Mouse (Mus musculus) brain, embryonic 14.5 days (tissue): ENCODE results near the gene Cers6.

Experiments used
- CTCF ChIP-seq: fragments of 200-500 bp; IDR thresholded peaks from 2 replicates; pipeline ENCODE4 v1.5.1; 2012; ENCODE audit warnings: inconsistent platforms, mild to moderate bottlenecking, moderate library complexity, borderline replicate concordance; ENCODE audit not compliant: insufficient read depth, insufficient read length; ENCODE audit errors: extremely low read depth
- POLR2A ChIP-seq: fragments of 200-500 bp; IDR thresholded peaks from 2 replicates; pipeline ENCODE4 v1.6.1; 2012; ENCODE audit warnings: mild to moderate bottlenecking, inconsistent platforms, borderline replicate concordance; ENCODE audit not compliant: poor library complexity, insufficient read depth, insufficient read length, severe bottlenecking; ENCODE audit errors: extremely low read depth

DNA sequence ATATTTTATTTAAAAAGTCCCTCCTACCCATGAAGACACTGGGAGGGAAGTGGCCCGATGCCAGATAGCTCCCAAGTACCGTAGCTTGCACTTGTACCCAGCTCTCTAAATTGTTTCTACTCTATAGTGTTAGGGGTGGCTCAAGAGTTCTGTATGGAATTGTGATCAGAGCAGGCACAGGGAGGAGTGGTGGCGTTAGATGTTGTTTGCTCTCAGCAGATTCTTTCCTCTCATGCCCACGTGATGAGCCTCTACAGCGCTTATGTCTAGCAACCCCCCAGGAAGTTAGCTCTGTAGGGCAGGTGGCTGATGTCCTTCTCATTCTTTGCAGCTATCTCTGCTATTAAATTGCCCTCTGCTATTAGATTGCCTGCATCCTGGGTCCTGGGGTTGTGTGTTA lies 98.8 kb downstream of the Cers6 start:
- TF ChIP-seq POLR2A (no peak), CTCF (no peak)
